Mouse (Mus musculus): ENCODE data around the gene Kansl3. TPM values are rescaled to one million over a fixed set of nuclear protein-coding genes. Genes with fewer than 3 reads are reported as not detected.
A peak's percentile ranks its signal among the peaks of the same experiment; 100 is the strongest.

The Kansl3 gene
- polyA plus RNA-seq, 1 experiment from 2014 or later = 21.3 TPM

- Histone ChIP-seq H3K4me1 (ENCODE audit: insufficient read depth, low read depth, low read length) (peaks cover 7% of the 10 kb centered on the region; the same call in 1 of the 2 replicates), H3K36me3 (ENCODE audit: insufficient read depth, low read length) (no peaks in the 10 kb centered on the region), H3K9me3 (ENCODE audit: low read length) (no peaks in the 10 kb centered on the region), H3K9ac (replicated peaks; ENCODE audit: low read depth) (no peak overlapping the region), H3K27ac (ENCODE audit: low read length) (no peak overlapping the region), H3K4me3 (ENCODE audit: low read depth, low read length) (no peak overlapping the region), H3K27me3 (replicated peaks; ENCODE audit: insufficient read depth, low read length) (no peaks in the 10 kb centered on the region), H3K4me2 (replicated peaks; ENCODE audit: low read depth, low read length) (no peak overlapping the region)
- DNase-seq (ENCODE audit: low spot score) = peak; percentile 26
- 48% methylated on average over 7 of the region's 7 CpGs for WGBS
- no peak for TF ChIP-seq CTCF (IDR thresholded peaks at IDR 0.05)
- TF ChIP-seq EP300 (IDR thresholded peaks at IDR 0.05) = no peak
- ATAC-seq = no peak
These were observed 64.2 kb downstream of the Kansl3 start for GRCm38 (mm10) chr1:36304764-36305163.

- Histone ChIP-seq H3K36me3 (ENCODE audit: insufficient read depth, low read length) (no peaks in the 10 kb centered on the region), H3K4me1 (ENCODE audit: insufficient read depth, low read depth, low read length) (peaks cover 7% of the 10 kb centered on the region; the same call in 1 of the 2 replicates), H3K27me3 (replicated peaks; ENCODE audit: insufficient read depth, low read length) (no peaks in the 10 kb centered on the region; the same call in 1 of the 2 replicates), H3K4me2 (replicated peaks; ENCODE audit: low read depth, low read length) (peak overlapping the region; percentile 51), H3K9me3 (ENCODE audit: low read length) (no peaks in the 10 kb centered on the region), H3K27ac (ENCODE audit: low read length) (peak overlapping the region; percentile 20; the same call in 1 of the 2 replicates), H3K4me3 (ENCODE audit: low read depth, low read length) (0 out of 2 replicates have a peak overlapping the region, but pooled peaks have one; percentile 12), H3K9ac (replicated peaks; ENCODE audit: low read depth) (no peak overlapping the region)
- no peak for TF ChIP-seq CTCF (IDR thresholded peaks at IDR 0.05)
- peak; percentile 55; the same call in 1 of the 2 replicates for TF ChIP-seq EP300 (IDR thresholded peaks at IDR 0.05)
- 9% methylated on average over 29 of the region's 30 CpGs for WGBS
- DNase-seq (ENCODE audit: low spot score) = peak; percentile 98
- peak; percentile 78 for ATAC-seq
These were observed 65.3 kb downstream of the Kansl3 start for GRCm38 (mm10) chr1:36303381-36304320.

- Histone ChIP-seq H3K4me1 (ENCODE audit: insufficient read depth, low read depth, low read length) (0 out of 2 replicates have a peak, but pooled peaks cover 3% of the 10 kb centered on the region), H3K4me3 (ENCODE audit: low read depth, low read length) (0 out of 2 replicates have a peak overlapping the region, but pooled peaks have one; percentile 12), H3K36me3 (ENCODE audit: insufficient read depth, low read length) (no peaks in the 10 kb centered on the region), H3K4me2 (replicated peaks; ENCODE audit: low read depth, low read length) (peak overlapping the region; percentile 51), H3K9me3 (ENCODE audit: low read length) (no peaks in the 10 kb centered on the region), H3K27ac (ENCODE audit: low read length) (peak overlapping the region; percentile 20; the same call in 1 of the 2 replicates), H3K9ac (replicated peaks; ENCODE audit: low read depth) (no peak overlapping the region), H3K27me3 (replicated peaks; ENCODE audit: insufficient read depth, low read length) (no peaks in the 10 kb centered on the region; the same call in 1 of the 2 replicates)
- WGBS = 17% methylated on average over 5 of the region's 9 CpGs
- ATAC-seq (no peak), DNase-seq (ENCODE audit: low spot score) (no peak)
- no peak for TF ChIP-seq EP300 (IDR thresholded peaks at IDR 0.05)
- no peak for TF ChIP-seq CTCF (IDR thresholded peaks at IDR 0.05)
These were observed 66.0 kb downstream of the Kansl3 start for GRCm38 (mm10) chr1:36302957-36303356.

- Histone ChIP-seq H3K4me1 (ENCODE audit: insufficient read depth, low read depth, low read length) (0 out of 2 replicates have a peak, but pooled peaks cover 3% of the 10 kb centered on the region), H3K4me3 (ENCODE audit: low read depth, low read length) (no peak overlapping the region), H3K27ac (ENCODE audit: low read length) (no peak overlapping the region), H3K36me3 (ENCODE audit: insufficient read depth, low read length) (no peaks in the 10 kb centered on the region), H3K9ac (replicated peaks; ENCODE audit: low read depth) (no peak overlapping the region), H3K4me2 (replicated peaks; ENCODE audit: low read depth, low read length) (no peak overlapping the region), H3K27me3 (replicated peaks; ENCODE audit: insufficient read depth, low read length) (no peaks in the 10 kb centered on the region; the same call in 1 of the 2 replicates), H3K9me3 (ENCODE audit: low read length) (no peaks in the 10 kb centered on the region)
- DNase-seq (ENCODE audit: low spot score) = peak; percentile 50
- TF ChIP-seq CTCF (IDR thresholded peaks at IDR 0.05) = no peak
- TF ChIP-seq EP300 (IDR thresholded peaks at IDR 0.05) = no peak
- 64% methylated on average over 8 of the region's 8 CpGs for WGBS
- ATAC-seq = no peak
These were observed 66.7 kb downstream of the Kansl3 start for GRCm38 (mm10) chr1:36302273-36302672.

- H3K27me3 ChIP-seq (replicated peaks; ENCODE audit: insufficient read depth, low read length) = no peaks in the 10 kb centered on the region; the same call in 1 of the 2 replicates
These were observed 68.5 kb downstream of the Kansl3 start for GRCm38 (mm10) chr1:36300486-36300885.

GRCm38 (mm10) chr1:36299676-36300075, 69.3 kb downstream of the Kansl3 start:
- DNase-seq (ENCODE audit: low spot score) (no peak), ATAC-seq (no peak)
- no peak overlapping the region for H3K4me2 ChIP-seq (replicated peaks; ENCODE audit: low read depth, low read length)
- H3K27ac ChIP-seq (ENCODE audit: low read length) = no peak overlapping the region
- H3K9ac ChIP-seq (replicated peaks; ENCODE audit: low read depth) = no peak overlapping the region
- 50% methylated on average over 2 of the region's 2 CpGs for WGBS
- TF ChIP-seq EP300 (IDR thresholded peaks at IDR 0.05) = no peak
- TF ChIP-seq CTCF (IDR thresholded peaks at IDR 0.05) = no peak
- H3K36me3 ChIP-seq (ENCODE audit: insufficient read depth, low read length) = no peaks in the 10 kb centered on the region
- H3K9me3 ChIP-seq (ENCODE audit: low read length) = no peaks in the 10 kb centered on the region
- H3K4me1 ChIP-seq (ENCODE audit: insufficient read depth, low read depth, low read length) = 0 out of 2 replicates have a peak, but pooled peaks cover 3% of the 10 kb centered on the region
- no peak overlapping the region for H3K4me3 ChIP-seq (ENCODE audit: low read depth, low read length)
- H3K27me3 ChIP-seq (replicated peaks; ENCODE audit: insufficient read depth, low read length) = no peaks in the 10 kb centered on the region; the same call in 1 of the 2 replicates

More at GRCm38 (mm10) chr1:36300486-36300885, 68.5 kb downstream of the Kansl3 start:
- H3K9me3 ChIP-seq (ENCODE audit: low read length) = no peaks in the 10 kb centered on the region
- DNase-seq (ENCODE audit: low spot score) = no peak
- ATAC-seq = no peak
- 85% methylated on average over 6 of the region's 6 CpGs for WGBS
- H3K27ac ChIP-seq (ENCODE audit: low read length) = no peak overlapping the region
- no peak overlapping the region for H3K4me2 ChIP-seq (replicated peaks; ENCODE audit: low read depth, low read length)
- H3K9ac ChIP-seq (replicated peaks; ENCODE audit: low read depth) = no peak overlapping the region
- TF ChIP-seq CTCF (IDR thresholded peaks at IDR 0.05) (no peak), EP300 (IDR thresholded peaks at IDR 0.05) (no peak)
- H3K4me1 ChIP-seq (ENCODE audit: insufficient read depth, low read depth, low read length) = 0 out of 2 replicates have a peak, but pooled peaks cover 3% of the 10 kb centered on the region
- no peak overlapping the region for H3K4me3 ChIP-seq (ENCODE audit: low read depth, low read length)
- no peaks in the 10 kb centered on the region for H3K36me3 ChIP-seq (ENCODE audit: insufficient read depth, low read length)

Measured in lung, postnatal 0 days (tissue).